ENCODE assay signal across 28 mouse cellular contexts in the genomic region with DNA sequence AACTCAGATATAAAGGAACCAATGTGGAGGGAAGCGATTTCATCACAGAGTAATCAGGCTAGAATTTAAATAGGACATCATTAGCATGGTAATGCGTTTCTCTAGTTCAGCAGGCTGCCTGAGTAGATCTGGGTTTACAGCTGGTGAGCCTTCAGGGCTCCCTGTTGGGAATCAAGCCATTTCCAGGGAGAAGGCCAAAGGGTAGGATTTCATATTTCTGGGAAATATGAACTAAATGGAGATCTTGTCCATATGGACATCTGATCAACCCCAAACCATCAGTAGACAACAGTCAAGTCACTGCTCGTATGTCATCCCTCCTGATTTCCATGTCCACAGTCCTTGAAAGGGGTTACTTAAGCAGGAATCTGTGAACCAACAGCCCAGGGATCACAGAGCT.
DNase-seq lines count a peak whose midpoint lies in the region; ATAC-seq and TF ChIP-seq lines count a peak whose summit lies in the region.
"Had no signal": no experiment of that assay in that cellular context is flagged by ENCODE, and none has a peak within 500 bp of the region (broad histone marks: within the 10 kb centered on the region; RNA-seq: fewer than 3 reads in every experiment).

No protein-coding gene starts in this region.

- H3K4me3 ChIP-seq in forebrain, embryonic 12.5 days (replicated peaks), result no peak overlapping the region
- no peak overlapping the region for H3K4me3 ChIP-seq in forebrain, embryonic 10.5 days
- H3K4me3 ChIP-seq in lung, embryonic 14.5 days (ENCODE audit: low read depth, low read length), result no peak overlapping the region
- no peak overlapping the region for H3K4me3 ChIP-seq in neural tube, embryonic 13.5 days
- H3K4me3 ChIP-seq: embryonic facial prominence, embryonic 12.5 days; layer of hippocampus, adult 2 months; limb, embryonic 13.5 days; midbrain, embryonic 10.5 days; neural tube, embryonic 12.5 days had no signal

- no peaks in the 10 kb centered on the region for H3K9me3 ChIP-seq in forebrain, embryonic 12.5 days
- no peaks in the 10 kb centered on the region for H3K9me3 ChIP-seq in forebrain, embryonic 10.5 days
- H3K9me3 ChIP-seq in lung, embryonic 14.5 days (ENCODE audit: low read depth, low read length), result no peaks in the 10 kb centered on the region
- no peaks in the 10 kb centered on the region for H3K9me3 ChIP-seq in neural tube, embryonic 13.5 days
- H3K9me3 ChIP-seq: embryonic facial prominence, embryonic 12.5 days; limb, embryonic 13.5 days; midbrain, embryonic 10.5 days; neural tube, embryonic 12.5 days had no signal

- H3K9ac ChIP-seq in forebrain, embryonic 12.5 days, result no peak overlapping the region
- H3K9ac ChIP-seq in lung, embryonic 14.5 days, result no peak overlapping the region
- no peak overlapping the region for H3K9ac ChIP-seq in neural tube, embryonic 13.5 days
- H3K9ac ChIP-seq: embryonic facial prominence, embryonic 12.5 days; hindbrain, embryonic 14.5 days; limb, embryonic 13.5 days; neural tube, embryonic 12.5 days had no signal

- no peak for ATAC-seq in forebrain, embryonic 12.5 days (ENCODE audit: low FRiP score)
- peak; percentile 35; the same call in 1 of the 2 replicates for ATAC-seq in lung, embryonic 14.5 days (ENCODE audit: insufficient read depth)
- ATAC-seq in neural tube, embryonic 13.5 days (ENCODE audit: low read depth), result no peak

- H3K4me1 ChIP-seq in forebrain, embryonic 12.5 days, result peaks cover 11% of the 10 kb centered on the region
- no peaks in the 10 kb centered on the region for H3K4me1 ChIP-seq in forebrain, embryonic 10.5 days
- peaks cover 7% of the 10 kb centered on the region for H3K4me1 ChIP-seq in lung, embryonic 14.5 days (ENCODE audit: insufficient read depth)
- peaks cover 36% of the 10 kb centered on the region for H3K4me1 ChIP-seq in neural tube, embryonic 13.5 days (replicated peaks)
- H3K4me1 ChIP-seq: limb, embryonic 13.5 days; midbrain, embryonic 10.5 days had no signal

- DNase-seq in forebrain, embryonic 10.5 days (ENCODE audit: extremely low spot score, low spot score), result no peak
- DNase-seq in lung, embryonic 14.5 days, result peak; percentile 74
- no peak for DNase-seq in lung, postnatal 14 days
- DNase-seq in neural tube, embryonic 10.5 days (ENCODE audit: extremely low spot score, low spot score), result no peak
- peak; percentile 36 for DNase-seq in lung, postnatal 36 days
- DNase-seq in B cell, adult 2 months, result no peak
- DNase-seq: adrenal gland, postnatal 14 days; cerebellum, adult 11-12 months; cerebellum, adult 9-11 months; embryo, embryonic 11 days; gastrocnemius, postnatal 10 days; heart, postnatal 14 days; kidney, adult 2 months; kidney, postnatal 36 days; right cerebral cortex, postnatal 4 days; thymus, adult 18-20 months; thymus, postnatal 25 days had no signal

- H3K27me3 ChIP-seq in forebrain, embryonic 12.5 days, result no peaks in the 10 kb centered on the region
- H3K27me3 ChIP-seq in forebrain, embryonic 10.5 days (ENCODE audit: poor library complexity, severe bottlenecking), result no peaks in the 10 kb centered on the region
- H3K27me3 ChIP-seq in lung, embryonic 14.5 days (ENCODE audit: insufficient read depth, low read length), result no peaks in the 10 kb centered on the region
- H3K27me3 ChIP-seq in neural tube, embryonic 13.5 days, result peaks cover 9% of the 10 kb centered on the region; the same call in 1 of the 2 replicates
- H3K27me3 ChIP-seq: neural tube, embryonic 12.5 days had no signal

- WGBS in forebrain, embryonic 12.5 days, result 32% methylated on average over 3 of the region's 3 CpGs
- WGBS in forebrain, embryonic 10.5 days, result 48% methylated on average over 3 of the region's 3 CpGs
- WGBS in lung, embryonic 14.5 days, result 45% methylated on average over 3 of the region's 3 CpGs
- 29% methylated on average over 3 of the region's 3 CpGs for WGBS in neural tube, embryonic 13.5 days

- 0 out of 2 replicates have a peak overlapping the region, but pooled peaks have one; percentile 46 for H3K27ac ChIP-seq in forebrain, embryonic 12.5 days
- no peak overlapping the region for H3K27ac ChIP-seq in forebrain, embryonic 10.5 days
- no peak overlapping the region for H3K27ac ChIP-seq in lung, embryonic 14.5 days (ENCODE audit: low read depth)
- peak overlapping the region; percentile 38; the same call in 1 of the 2 replicates for H3K27ac ChIP-seq in neural tube, embryonic 13.5 days (replicated peaks)
- H3K27ac ChIP-seq: embryonic facial prominence, embryonic 12.5 days; hindbrain, embryonic 14.5 days; layer of hippocampus, adult 2 months; limb, embryonic 13.5 days; midbrain, embryonic 10.5 days; neural tube, embryonic 12.5 days; stomach, postnatal 0 days had no signal

- no peak for TF ChIP-seq CTCF in lung, embryonic 14.5 days (IDR thresholded peaks at IDR 0.05; ENCODE audit: low read depth)

- H3K36me3 ChIP-seq in forebrain, embryonic 12.5 days (replicated peaks), result no peaks in the 10 kb centered on the region
- H3K36me3 ChIP-seq in forebrain, embryonic 10.5 days (replicated peaks), result no peaks in the 10 kb centered on the region
- H3K36me3 ChIP-seq in lung, embryonic 14.5 days (ENCODE audit: insufficient read depth), result no peaks in the 10 kb centered on the region
- no peaks in the 10 kb centered on the region for H3K36me3 ChIP-seq in neural tube, embryonic 13.5 days
- H3K36me3 ChIP-seq: embryonic facial prominence, embryonic 12.5 days; G1E; limb, embryonic 13.5 days; midbrain, embryonic 10.5 days; neural tube, embryonic 12.5 days had no signal

- H3K4me2 ChIP-seq in forebrain, embryonic 12.5 days, result no peak overlapping the region
- H3K4me2 ChIP-seq in lung, embryonic 14.5 days, result no peak overlapping the region
- H3K4me2 ChIP-seq in neural tube, embryonic 13.5 days, result no peak overlapping the region
- H3K4me2 ChIP-seq: embryonic facial prominence, embryonic 12.5 days; hindbrain, embryonic 14.5 days; limb, embryonic 13.5 days; liver, embryonic 11.5 days; neural tube, embryonic 12.5 days had no signal

Comparison
In these comparisons a context has a peak if more than half of its experiments do, and no peak if none do; other contexts are left out.
1. H3K27ac ChIP-seq: peak in forebrain, embryonic 12.5 days (single experiment) and neural tube, embryonic 13.5 days (single experiment); none in forebrain, embryonic 10.5 days (single experiment) and lung, embryonic 14.5 days (single experiment).
2. DNase-seq: peak in lung, embryonic 14.5 days (single experiment) and lung, postnatal 36 days (single experiment); none in forebrain, embryonic 10.5 days (single experiment), lung, postnatal 14 days (single experiment), neural tube, embryonic 10.5 days (single experiment) and B cell, adult 2 months (0 of 2).